Mouse (Mus musculus): ENCODE results near the gene Mmd. TPM values are rescaled to one million over a fixed set of nuclear protein-coding genes. Genes with fewer than 3 reads are reported as not detected.

The Mmd gene
- polyA plus RNA-seq, 1 experiment from 2014 or later: 25.5 TPM

- H3K4me2 ChIP-seq (replicated peaks; ENCODE audit: low read depth, low read length): no peak overlapping the region
- H3K4me3 ChIP-seq (ENCODE audit: low read length): no peak overlapping the region
- 98% methylated on average over 2 of the region's 2 CpGs for WGBS
Observed at GRCm38 (mm10) chr11:90243300-90243699, 6.0 kb upstream of the Mmd start.

GRCm38 (mm10) chr11:90245630-90246029, 3.6 kb upstream of the Mmd start:
- Histone ChIP-seq H3K27me3 (ENCODE audit: control insufficient read depth, insufficient read depth, low read length) (no peaks in the 10 kb centered on the region), H3K27ac (ENCODE audit: low read depth, low read length) (no peak overlapping the region), H3K36me3 (ENCODE audit: control insufficient read depth, insufficient read depth, low read length) (no peaks in the 10 kb centered on the region), H3K4me2 (replicated peaks; ENCODE audit: low read depth, low read length) (no peak overlapping the region), H3K4me3 (ENCODE audit: low read length) (no peak overlapping the region), H3K9ac (ENCODE audit: low read depth, low read length) (no peak overlapping the region), H3K4me1 (ENCODE audit: control insufficient read depth, insufficient read depth, low read length) (peaks cover 1% of the 10 kb centered on the region; the same call in 1 of the 2 replicates), H3K9me3 (ENCODE audit: control insufficient read depth, low read length) (no peaks in the 10 kb centered on the region)
- 83% methylated on average over 6 of the region's 6 CpGs for WGBS
- ATAC-seq (ENCODE audit: low FRiP score, low TSS enrichment): no peak

More at GRCm38 (mm10) chr11:90243300-90243699, 6.0 kb upstream of the Mmd start:
- Histone ChIP-seq H3K27me3 (ENCODE audit: control insufficient read depth, insufficient read depth, low read length) (no peaks in the 10 kb centered on the region), H3K9ac (ENCODE audit: low read depth, low read length) (no peak overlapping the region), H3K4me1 (ENCODE audit: control insufficient read depth, insufficient read depth, low read length) (no peaks in the 10 kb centered on the region), H3K27ac (ENCODE audit: low read depth, low read length) (no peak overlapping the region), H3K9me3 (ENCODE audit: control insufficient read depth, low read length) (no peaks in the 10 kb centered on the region), H3K36me3 (ENCODE audit: control insufficient read depth, insufficient read depth, low read length) (no peaks in the 10 kb centered on the region)
- ATAC-seq (ENCODE audit: low FRiP score, low TSS enrichment): no peak

GRCm38 (mm10) chr11:90246676-90247075, 2.6 kb upstream of the Mmd start:
- H3K4me2 ChIP-seq (replicated peaks; ENCODE audit: low read depth, low read length): no peak overlapping the region
- WGBS: 78% methylated on average over 4 of the region's 4 CpGs
- ATAC-seq (ENCODE audit: low FRiP score, low TSS enrichment): no peak
- peaks cover 7% of the 10 kb centered on the region; the same call in 1 of the 2 replicates for H3K4me1 ChIP-seq (ENCODE audit: control insufficient read depth, insufficient read depth, low read length)
- no peaks in the 10 kb centered on the region for H3K9me3 ChIP-seq (ENCODE audit: control insufficient read depth, low read length)
- no peaks in the 10 kb centered on the region for H3K27me3 ChIP-seq (ENCODE audit: control insufficient read depth, insufficient read depth, low read length)
- no peak overlapping the region for H3K9ac ChIP-seq (ENCODE audit: low read depth, low read length)
- H3K36me3 ChIP-seq (ENCODE audit: control insufficient read depth, insufficient read depth, low read length): no peaks in the 10 kb centered on the region
- no peak overlapping the region for H3K4me3 ChIP-seq (ENCODE audit: low read length)
- no peak overlapping the region for H3K27ac ChIP-seq (ENCODE audit: low read depth, low read length)

GRCm38 (mm10) chr11:90247793-90248192, 1.5 kb upstream of the Mmd start:
- 65% methylated on average over 4 of the region's 4 CpGs for WGBS
- H3K4me3 ChIP-seq (ENCODE audit: low read length): no peak overlapping the region
- peaks cover 7% of the 10 kb centered on the region; the same call in 1 of the 2 replicates for H3K4me1 ChIP-seq (ENCODE audit: control insufficient read depth, insufficient read depth, low read length)
- H3K27me3 ChIP-seq (ENCODE audit: control insufficient read depth, insufficient read depth, low read length): no peaks in the 10 kb centered on the region
- no peaks in the 10 kb centered on the region for H3K36me3 ChIP-seq (ENCODE audit: control insufficient read depth, insufficient read depth, low read length)
- H3K9ac ChIP-seq (ENCODE audit: low read depth, low read length): no peak overlapping the region
- no peak for ATAC-seq (ENCODE audit: low FRiP score, low TSS enrichment)
- H3K4me2 ChIP-seq (replicated peaks; ENCODE audit: low read depth, low read length): no peak overlapping the region
- H3K9me3 ChIP-seq (ENCODE audit: control insufficient read depth, low read length): no peaks in the 10 kb centered on the region
- H3K27ac ChIP-seq (ENCODE audit: low read depth, low read length): no peak overlapping the region

- peak; percentile 48 for ATAC-seq (ENCODE audit: low FRiP score, low TSS enrichment)
- Histone ChIP-seq H3K36me3 (ENCODE audit: control insufficient read depth, insufficient read depth, low read length) (no peaks in the 10 kb centered on the region), H3K27me3 (ENCODE audit: control insufficient read depth, insufficient read depth, low read length) (no peaks in the 10 kb centered on the region), H3K27ac (ENCODE audit: low read depth, low read length) (peak overlapping the region; percentile 80), H3K4me2 (replicated peaks; ENCODE audit: low read depth, low read length) (peak overlapping the region; percentile 56), H3K4me3 (ENCODE audit: low read length) (peak overlapping the region; percentile 79), H3K4me1 (ENCODE audit: control insufficient read depth, insufficient read depth, low read length) (peaks cover 7% of the 10 kb centered on the region; the same call in 1 of the 2 replicates), H3K9me3 (ENCODE audit: control insufficient read depth, low read length) (no peaks in the 10 kb centered on the region), H3K9ac (ENCODE audit: low read depth, low read length) (peak overlapping the region; percentile 91)
- 0% methylated on average over 20 of the region's 22 CpGs for WGBS
Observed at GRCm38 (mm10) chr11:90249701-90250141, 465 bp downstream of the Mmd start.

GRCm38 (mm10) chr11:90250189-90250588, 933 bp downstream of the Mmd start:
- H3K27me3 ChIP-seq (ENCODE audit: control insufficient read depth, insufficient read depth, low read length): no peaks in the 10 kb centered on the region
- peaks cover 7% of the 10 kb centered on the region; the same call in 1 of the 2 replicates for H3K4me1 ChIP-seq (ENCODE audit: control insufficient read depth, insufficient read depth, low read length)
- no peaks in the 10 kb centered on the region for H3K9me3 ChIP-seq (ENCODE audit: control insufficient read depth, low read length)
- WGBS: 2% methylated on average over 9 of the region's 9 CpGs
- peak overlapping the region; percentile 56 for H3K4me2 ChIP-seq (replicated peaks; ENCODE audit: low read depth, low read length)
- no peaks in the 10 kb centered on the region for H3K36me3 ChIP-seq (ENCODE audit: control insufficient read depth, insufficient read depth, low read length)
- peak overlapping the region; percentile 91 for H3K9ac ChIP-seq (ENCODE audit: low read depth, low read length)
- peak overlapping the region; percentile 79 for H3K4me3 ChIP-seq (ENCODE audit: low read length)
- no peak for ATAC-seq (ENCODE audit: low FRiP score, low TSS enrichment)
- no peak overlapping the region for H3K27ac ChIP-seq (ENCODE audit: low read depth, low read length)

GRCm38 (mm10) chr11:90250730-90251129, 1.5 kb downstream of the Mmd start:
- ATAC-seq (ENCODE audit: low FRiP score, low TSS enrichment): no peak
- 63% methylated on average over 7 of the region's 7 CpGs for WGBS

GRCm38 (mm10) chr11:90251923-90252322, 2.7 kb downstream of the Mmd start:
- ATAC-seq (ENCODE audit: low FRiP score, low TSS enrichment): no peak
- Histone ChIP-seq H3K4me1 (ENCODE audit: control insufficient read depth, insufficient read depth, low read length) (peaks cover 7% of the 10 kb centered on the region; the same call in 1 of the 2 replicates), H3K4me3 (ENCODE audit: low read length) (no peak overlapping the region), H3K27me3 (ENCODE audit: control insufficient read depth, insufficient read depth, low read length) (no peaks in the 10 kb centered on the region), H3K9ac (ENCODE audit: low read depth, low read length) (no peak overlapping the region), H3K4me2 (replicated peaks; ENCODE audit: low read depth, low read length) (no peak overlapping the region), H3K36me3 (ENCODE audit: control insufficient read depth, insufficient read depth, low read length) (no peaks in the 10 kb centered on the region), H3K9me3 (ENCODE audit: control insufficient read depth, low read length) (no peaks in the 10 kb centered on the region), H3K27ac (ENCODE audit: low read depth, low read length) (no peak overlapping the region)
- WGBS: 35% methylated on average over 2 of the region's 2 CpGs

More at GRCm38 (mm10) chr11:90250730-90251129, 1.5 kb downstream of the Mmd start:
- Histone ChIP-seq H3K9me3 (ENCODE audit: control insufficient read depth, low read length) (no peaks in the 10 kb centered on the region), H3K27me3 (ENCODE audit: control insufficient read depth, insufficient read depth, low read length) (no peaks in the 10 kb centered on the region), H3K4me2 (replicated peaks; ENCODE audit: low read depth, low read length) (peak overlapping the region; percentile 56), H3K9ac (ENCODE audit: low read depth, low read length) (peak overlapping the region; percentile 32; the same call in 1 of the 2 replicates), H3K4me3 (ENCODE audit: low read length) (peak overlapping the region; percentile 79), H3K4me1 (ENCODE audit: control insufficient read depth, insufficient read depth, low read length) (peaks cover 7% of the 10 kb centered on the region; the same call in 1 of the 2 replicates), H3K36me3 (ENCODE audit: control insufficient read depth, insufficient read depth, low read length) (no peaks in the 10 kb centered on the region), H3K27ac (ENCODE audit: low read depth, low read length) (no peak overlapping the region)

- no peak overlapping the region for H3K9ac ChIP-seq (ENCODE audit: low read depth, low read length)
- H3K4me2 ChIP-seq (replicated peaks; ENCODE audit: low read depth, low read length): no peak overlapping the region
- peaks cover 7% of the 10 kb centered on the region; the same call in 1 of the 2 replicates for H3K4me1 ChIP-seq (ENCODE audit: control insufficient read depth, insufficient read depth, low read length)
- no peaks in the 10 kb centered on the region for H3K9me3 ChIP-seq (ENCODE audit: control insufficient read depth, low read length)
- H3K4me3 ChIP-seq (ENCODE audit: low read length): no peak overlapping the region
- no peak overlapping the region for H3K27ac ChIP-seq (ENCODE audit: low read depth, low read length)
- 81% methylated on average over 8 of the region's 8 CpGs for WGBS
- no peak for ATAC-seq (ENCODE audit: low FRiP score, low TSS enrichment)
- H3K27me3 ChIP-seq (ENCODE audit: control insufficient read depth, insufficient read depth, low read length): no peaks in the 10 kb centered on the region
- H3K36me3 ChIP-seq (ENCODE audit: control insufficient read depth, insufficient read depth, low read length): no peaks in the 10 kb centered on the region
Observed at GRCm38 (mm10) chr11:90252366-90252765, 3.1 kb downstream of the Mmd start.

Data from kidney, embryonic 14.5 days (tissue).